Mouse (Mus musculus) myocyte (in vitro differentiated cells): ENCODE results near the gene Krt36. TPM values are rescaled to one million over a fixed set of nuclear protein-coding genes. Genes with fewer than 3 reads are reported as not detected.

Experiments
- H3K27me3 ChIP-seq: one replicate; pipeline ENCODE4 v1.6.1; 2011; ENCODE audit not compliant: control insufficient read depth, insufficient read depth, insufficient read length
- H3K36me3 ChIP-seq: one replicate; pipeline ENCODE4 v1.6.1; 2011; ENCODE audit not compliant: control insufficient read depth, insufficient read depth
- H3K4me2 ChIP-seq: one replicate; pipeline ENCODE4 v1.6.1; 2011; ENCODE audit warnings: low read depth, control low read depth
- H3K4me3 ChIP-seq: one replicate; pipeline ENCODE4 v1.5.1; 2011; ENCODE audit warnings: mild to moderate bottlenecking, control low read depth, moderate library complexity
- H3K79me2 ChIP-seq: one replicate; pipeline ENCODE4 v1.6.1; 2011; ENCODE audit not compliant: control insufficient read depth, insufficient read depth
- H3ac ChIP-seq: one replicate; pipeline ENCODE4 v1.6.1; 2011; ENCODE audit not compliant: control insufficient read depth, insufficient read length
- CEBPB ChIP-seq: IDR thresholded peaks from 2 replicates; pipeline ENCODE4 v1.6.1; 2011; ENCODE audit warnings: mild to moderate bottlenecking, moderate library complexity; ENCODE audit not compliant: poor library complexity, insufficient read depth, severe bottlenecking
- E2F4 ChIP-seq: IDR thresholded peaks from one replicate; pipeline ENCODE4 v1.6.1; 2011; ENCODE audit warnings: mild to moderate bottlenecking, control low read depth, moderate library complexity; ENCODE audit not compliant: insufficient read depth
- MAX ChIP-seq: IDR thresholded peaks from one replicate; pipeline ENCODE4 v1.6.1; 2011; ENCODE audit warnings: low read depth, mild to moderate bottlenecking, control low read depth
- MYOD1 ChIP-seq, 3 experiments: IDR thresholded peaks; one replicate each; pipeline ENCODE4 v1.6.1; 2011; ENCODE audit warnings: control low read depth in 2 of 3, low read depth in 2 of 3, mild to moderate bottlenecking in 2 of 3, moderate library complexity in 1 of 3; ENCODE audit not compliant: insufficient read length in 2 of 3, control insufficient read depth in 1 of 3
- MYOG ChIP-seq, 3 experiments: IDR thresholded peaks; one replicate each; pipeline ENCODE4 v1.6.1; 2011; ENCODE audit warnings: control low read depth in 2 of 3, low read depth in 2 of 3, mild to moderate bottlenecking in 2 of 3; ENCODE audit not compliant: insufficient read length in 2 of 3, control insufficient read depth in 1 of 3, insufficient read depth in 1 of 3
- POLR2A ChIP-seq: IDR thresholded peaks from one replicate; pipeline ENCODE4 v1.6.1; 2011; ENCODE audit warnings: low read depth, mild to moderate bottlenecking, control low read depth, moderate library complexity; ENCODE audit not compliant: insufficient read length
- POLR2AphosphoS2 ChIP-seq: IDR thresholded peaks from one replicate; pipeline ENCODE4 v1.6.1; 2011; ENCODE audit warnings: low read depth, control low read depth; ENCODE audit not compliant: insufficient read length
- REST ChIP-seq: IDR thresholded peaks from one replicate; pipeline ENCODE4 v1.6.1; 2011; ENCODE audit warnings: mild to moderate bottlenecking, control low read depth, moderate library complexity; ENCODE audit not compliant: insufficient read depth, insufficient read length
- SRF ChIP-seq: IDR thresholded peaks from one replicate; pipeline ENCODE4 v1.6.1; 2011; ENCODE audit warnings: low read depth; ENCODE audit not compliant: control insufficient read depth, insufficient read length
- TCF12 ChIP-seq: IDR thresholded peaks from one replicate; pipeline ENCODE4 v1.6.1; 2011; ENCODE audit warnings: mild to moderate bottlenecking, control low read depth; ENCODE audit not compliant: poor library complexity, insufficient read depth, severe bottlenecking
- TCF3 ChIP-seq: IDR thresholded peaks from one replicate; pipeline ENCODE4 v1.6.1; 2011; ENCODE audit warnings: low read depth, control low read depth; ENCODE audit not compliant: insufficient read length
- USF1 ChIP-seq: IDR thresholded peaks from one replicate; pipeline ENCODE4 v1.6.1; 2011; ENCODE audit warnings: low read depth, mild to moderate bottlenecking, control low read depth, moderate library complexity
- polyA plus RNA-seq: library from polyadenylated mRNA; unstranded; fragments of >200 nt; fragmentation: generic; extraction: Trizol; gene quantifications from one replicate; pipeline ENCODE4 v1.2.1, GENCODE M21; 2012; ENCODE audit warnings: missing spikeins

Krt36 gene
- polyA plus RNA-seq = not detected

GRCm38 (mm10) chr11:100105576-100106122 is at the start of gene Krt36:
Gene Krt36 (minus strand): TSS chr11:100105626.
- no peaks in the 10 kb centered on the region for H3K36me3 ChIP-seq
- H3K4me3 ChIP-seq = no peak within 1 kb of the TSS
- no peak within 1 kb of the TSS for H3ac ChIP-seq
- no peaks in the 10 kb centered on the region for H3K79me2 ChIP-seq
- H3K27me3 ChIP-seq = no peaks in the 10 kb centered on the region
- TF ChIP-seq MYOD1 (IDR thresholded peaks at IDR 0.05; ENCODE audit: control insufficient read depth in 1 of 3, insufficient read length in 2 of 3, low read depth in 2 of 3) (no peak), POLR2A (no peak), CEBPB (no peak), TCF3 (no peak), TCF12 (no peak), E2F4 (no peak), MAX (no peak), USF1 (no peak), SRF (no peak), POLR2AphosphoS2 (no peak)
- H3K4me2 ChIP-seq = no peak within 1 kb of the TSS

- Histone ChIP-seq H3K4me2 (peak within 1 kb of the TSS; percentile 76), H3K4me3 (no peak within 1 kb of the TSS), H3K79me2 (no peaks in the 10 kb centered on the region), H3K27me3 (no peaks in the 10 kb centered on the region), H3K36me3 (no peaks in the 10 kb centered on the region), H3ac (no peak within 1 kb of the TSS)
- TF ChIP-seq REST = no peak
Observed at GRCm38 (mm10) chr11:100148615-100149330, 43.3 kb upstream of the Krt36 start, which contains the start of gene Krt19. Gene Krt19 (minus strand): TSS chr11:100148665.

- H3K36me3 ChIP-seq = no peaks in the 10 kb centered on the region
- H3K4me3 ChIP-seq = no peak overlapping the region
- no peak overlapping the region for H3ac ChIP-seq
- no peaks in the 10 kb centered on the region for H3K79me2 ChIP-seq
- TF ChIP-seq E2F4 (no peak), REST (no peak), CEBPB (no peak), TCF12 (no peak), MYOD1 (IDR thresholded peaks at IDR 0.05; ENCODE audit: control insufficient read depth in 1 of 3, insufficient read length in 2 of 3, low read depth in 2 of 3) (no peak), POLR2AphosphoS2 (no peak), MYOG (IDR thresholded peaks at IDR 0.05; ENCODE audit: control insufficient read depth in 1 of 3, insufficient read depth in 1 of 3, insufficient read length in 2 of 3, low read depth in 2 of 3) (no peak), USF1 (no peak), POLR2A (no peak)
- H3K27me3 ChIP-seq = no peaks in the 10 kb centered on the region
- peak overlapping the region; percentile 76 for H3K4me2 ChIP-seq
Observed at GRCm38 (mm10) chr11:100147566-100148353, 42.3 kb upstream of the Krt36 start.

- H3K4me3 ChIP-seq = no peak overlapping the region
- no peak for TF ChIP-seq USF1
- no peak for TF ChIP-seq CEBPB
- TF ChIP-seq MYOD1 (IDR thresholded peaks at IDR 0.05; ENCODE audit: control insufficient read depth in 1 of 3, insufficient read length in 2 of 3, low read depth in 2 of 3) = no peak
- no peak for TF ChIP-seq TCF12
- TF ChIP-seq REST = no peak
- TF ChIP-seq POLR2A = no peak
- H3ac ChIP-seq = no peak overlapping the region
- peak overlapping the region; percentile 14 for H3K4me2 ChIP-seq
- H3K27me3 ChIP-seq = no peaks in the 10 kb centered on the region
- no peaks in the 10 kb centered on the region for H3K79me2 ChIP-seq
- no peaks in the 10 kb centered on the region for H3K36me3 ChIP-seq
Observed at GRCm38 (mm10) chr11:100145858-100146560, 40.6 kb upstream of the Krt36 start.

GRCm38 (mm10) chr11:100145104-100145503 is 39.7 kb upstream of the Krt36 start:
- Histone ChIP-seq H3K4me3 (no peak overlapping the region), H3K4me2 (no peak overlapping the region), H3K79me2 (no peaks in the 10 kb centered on the region), H3K27me3 (no peaks in the 10 kb centered on the region), H3ac (no peak overlapping the region), H3K36me3 (no peaks in the 10 kb centered on the region)
- TF ChIP-seq MYOG (IDR thresholded peaks at IDR 0.05; ENCODE audit: control insufficient read depth in 1 of 3, insufficient read depth in 1 of 3, insufficient read length in 2 of 3, low read depth in 2 of 3) (no peak), TCF3 (no peak), MYOD1 (IDR thresholded peaks at IDR 0.05; ENCODE audit: control insufficient read depth in 1 of 3, insufficient read length in 2 of 3, low read depth in 2 of 3) (peak in 1 of 3 experiments; percentile 21), REST (no peak)
